Mouse (Mus musculus) right cerebral cortex, postnatal 14 days (tissue): ENCODE results near the gene Gm28269.

Experiments used
- DNase-seq: peaks from one replicate; pipeline ENCODE4 v3.0.0; 2022

Gene Gm28269

DNA sequence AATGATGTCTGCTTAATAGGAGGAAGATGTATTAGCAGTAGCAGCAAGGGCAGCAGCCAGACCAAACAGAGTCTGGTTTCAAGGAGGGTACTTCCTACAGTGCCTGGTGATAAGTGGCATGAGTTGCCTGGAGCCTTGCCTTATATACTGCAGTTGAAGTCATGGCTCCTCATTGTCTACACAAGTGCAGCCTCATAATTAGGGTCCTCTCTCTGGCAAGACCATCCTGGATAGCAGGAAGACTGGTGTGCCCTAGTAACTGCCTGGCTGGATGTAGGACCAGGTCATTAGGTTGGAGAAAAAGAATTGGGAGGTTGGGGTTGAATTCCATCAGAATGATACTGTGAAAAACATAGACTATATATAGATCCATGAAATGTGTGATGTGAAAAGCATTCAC lies at the start of gene Gm28269:
Gene Gm28269 (minus strand): TSS at position 101 of the 400 bp plus-strand sequence.
- no peak for DNase-seq

DNA sequence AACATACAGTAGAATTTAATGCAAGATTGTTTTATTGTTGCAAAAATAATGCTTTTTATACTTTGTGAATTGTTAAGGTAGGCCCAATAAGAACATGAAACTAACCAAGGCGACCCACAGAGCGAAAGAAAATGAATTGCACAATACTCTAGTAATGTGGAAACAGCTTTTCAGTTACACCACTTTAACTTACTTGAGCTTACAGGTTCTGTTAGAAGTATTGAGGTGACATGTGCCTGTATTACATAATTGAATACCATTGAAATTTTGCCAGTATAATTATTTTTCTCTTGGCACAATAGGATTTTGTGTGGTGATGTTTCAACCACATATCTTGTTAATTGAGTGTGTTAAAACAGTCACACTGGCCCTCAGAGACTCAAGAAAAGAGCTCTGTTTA lies 28.0 kb downstream of the Gm28269 start:
- DNase-seq = no peak

DNA sequence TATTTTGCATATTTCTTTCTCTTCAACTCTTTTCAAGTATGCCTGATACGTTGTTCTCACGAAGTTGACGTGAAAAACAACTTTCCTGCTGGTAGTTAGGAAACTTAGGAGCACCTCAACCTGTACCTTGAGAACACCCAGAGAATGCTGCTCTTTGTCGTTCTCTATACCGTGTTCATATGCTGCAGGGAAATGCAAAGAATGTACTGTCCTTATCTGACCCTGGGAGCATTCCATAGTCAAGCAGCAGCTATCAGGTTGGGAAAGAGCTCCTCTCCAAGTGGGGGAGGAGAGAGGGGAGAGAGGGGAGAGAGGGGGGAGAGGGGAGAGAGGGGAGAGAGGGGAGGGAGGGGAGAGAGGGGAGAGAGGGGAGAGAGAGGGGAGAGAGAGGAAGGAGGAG lies 29.6 kb downstream of the Gm28269 start:
- DNase-seq = no peak

DNA sequence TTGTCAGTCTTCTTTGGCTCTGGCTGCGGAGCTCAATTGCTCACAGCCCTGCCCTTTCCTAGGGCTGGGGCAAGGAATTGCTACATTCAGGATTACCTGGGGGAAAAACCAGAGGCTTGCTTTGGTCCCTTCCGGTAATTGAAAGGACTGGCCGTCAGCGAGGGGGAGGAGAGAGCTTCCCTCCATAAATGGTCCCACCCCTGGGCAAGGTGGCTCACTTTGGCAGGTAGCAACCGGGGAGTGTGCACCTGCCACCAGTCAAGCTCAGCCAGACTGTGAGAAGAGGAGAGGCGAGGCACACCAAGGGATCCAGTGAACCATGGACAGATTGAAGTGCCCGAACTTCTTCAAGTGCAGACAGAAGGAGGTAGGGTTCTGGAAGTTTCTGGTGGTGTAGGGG lies 30.1 kb downstream of the Gm28269 start, which contains the start of gene Slc6a14:
Gene Slc6a14 (plus strand): TSS at position 68 of the 400 bp plus-strand sequence.
- DNase-seq = no peak

DNA sequence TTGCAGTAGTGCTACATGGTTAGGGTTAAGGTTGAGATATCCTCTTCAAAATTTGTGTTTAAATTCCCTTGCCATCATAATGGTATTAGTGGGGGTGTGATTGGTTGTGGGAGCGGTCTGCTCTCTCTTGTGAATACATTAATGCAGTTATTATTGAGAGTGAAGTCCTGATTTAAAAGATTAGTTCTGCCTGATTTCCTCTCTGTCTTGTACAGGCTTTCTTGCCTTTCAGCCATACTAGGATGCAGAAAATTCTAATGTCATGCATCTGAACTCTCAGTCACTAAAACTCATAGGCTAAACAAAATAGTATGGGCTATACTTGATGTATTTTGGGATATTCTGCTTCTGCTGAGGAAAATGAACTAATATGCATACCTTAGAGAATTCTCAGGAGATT lies 40.4 kb downstream of the Gm28269 start:
- DNase-seq = no peak

DNA sequence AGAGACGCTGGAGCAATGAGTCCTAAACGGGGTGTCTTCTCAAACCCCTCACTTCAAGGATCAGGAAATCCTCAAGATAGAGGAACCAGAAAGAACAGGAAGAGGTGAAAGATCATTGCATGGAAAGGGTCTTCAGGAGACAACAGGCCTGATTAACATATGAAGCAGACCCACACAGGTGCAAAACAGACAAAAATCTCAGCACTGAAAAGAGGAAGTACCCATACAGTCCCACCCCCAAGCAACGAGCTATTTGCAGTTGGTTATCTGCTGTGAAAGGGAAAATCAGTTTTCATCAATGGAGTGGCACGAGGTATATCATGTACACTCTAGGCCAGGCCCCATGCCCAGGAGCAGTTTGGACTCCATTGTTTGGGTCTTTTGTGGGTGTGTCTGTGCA lies 43.3 kb downstream of the Gm28269 start:
- DNase-seq = no peak

DNA sequence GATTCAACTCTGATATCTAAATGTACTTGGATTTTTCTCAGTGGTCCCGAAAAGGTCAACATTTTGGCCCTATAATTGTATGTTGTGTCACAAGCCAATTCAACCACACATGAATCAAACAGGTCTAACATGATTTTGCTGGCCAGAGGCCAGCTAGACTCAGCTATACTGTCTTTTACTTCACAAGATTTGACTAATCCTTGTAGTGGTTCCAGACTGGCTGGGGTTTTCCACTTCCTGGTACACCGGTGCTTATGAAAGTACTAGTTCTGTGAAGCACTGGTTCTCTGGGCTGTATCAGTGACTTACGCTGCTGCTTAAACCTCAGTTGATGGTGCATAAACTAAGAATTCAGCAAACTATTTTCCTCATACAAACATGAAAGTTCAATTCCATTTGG lies 49.2 kb downstream of the Gm28269 start:
- no peak for DNase-seq

DNA sequence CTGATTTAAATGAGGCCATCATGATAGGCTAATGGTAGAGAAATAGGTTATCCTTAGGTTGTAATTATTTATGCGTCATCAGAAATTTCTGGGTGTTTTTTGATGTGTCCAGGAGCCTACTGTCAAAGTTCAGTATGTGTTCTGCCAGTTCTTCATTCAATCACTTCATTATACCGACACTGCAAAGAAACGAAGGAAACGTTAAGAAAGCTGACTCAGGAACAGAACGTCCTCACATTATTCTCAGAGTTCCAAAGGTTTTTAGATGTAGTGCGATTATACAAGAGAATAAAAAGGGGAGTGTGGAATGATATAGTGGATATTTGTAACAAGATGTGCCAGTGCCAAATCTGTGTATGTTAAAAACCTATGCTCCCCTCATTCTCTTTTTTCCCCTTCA lies 49.7 kb downstream of the Gm28269 start:
- DNase-seq = no peak
